Mouse (Mus musculus) neural tube, embryonic 11.5 days (tissue): ENCODE data around the gene Rint1. TPM values are rescaled to one million over a fixed set of nuclear protein-coding genes. Genes with fewer than 3 reads are reported as not detected.

Experiments
- ATAC-seq: fragments of 200-750 bp; cut with Nextera tagmentation; 2 replicates; pipeline ENCODE4 v1.8.0; 2017; ENCODE audit warnings: moderate number of reproducible peaks, mild to moderate bottlenecking, moderate TSS enrichment, moderate library complexity; ENCODE audit not compliant: insufficient read depth, low FRiP score, low TSS enrichment
- DNase-seq: peaks from one replicate; pipeline ENCODE4 v3.0.0-alpha.2; 2015; ENCODE audit warnings: low spot score
- H3K27ac ChIP-seq: fragments of 300-500 bp; sonication (generic); 2 replicates; pipeline ENCODE4 v1.5.1; 2014; ENCODE audit warnings: low read depth, mild to moderate bottlenecking, low read length
- H3K27me3 ChIP-seq: fragments of 300-500 bp; sonication (generic); 2 replicates; pipeline ENCODE4 v1.6.1; 2014; ENCODE audit warnings: mild to moderate bottlenecking, low read length, mixed read lengths; ENCODE audit not compliant: control insufficient read depth, insufficient read depth
- H3K36me3 ChIP-seq: fragments of 300-500 bp; sonication (generic); 2 replicates; pipeline ENCODE4 v1.6.1; 2014; ENCODE audit warnings: mild to moderate bottlenecking, low read length, moderate library complexity, mixed read lengths; ENCODE audit not compliant: control insufficient read depth, insufficient read depth
- H3K4me1 ChIP-seq: fragments of 300-500 bp; sonication (generic); 2 replicates; pipeline ENCODE4 v1.6.1; 2014; ENCODE audit warnings: low read length, mixed read lengths; ENCODE audit not compliant: control insufficient read depth, insufficient read depth
- H3K4me2 ChIP-seq: fragments of 300-500 bp; sonication (generic); 2 replicates; pipeline ENCODE4 v1.6.1; 2014; ENCODE audit warnings: low read depth, mild to moderate bottlenecking, moderate library complexity
- H3K4me3 ChIP-seq: fragments of 300-500 bp; sonication (generic); 2 replicates; pipeline ENCODE4 v1.5.1; 2014; ENCODE audit warnings: low read depth, low read length
- H3K9ac ChIP-seq: fragments of 300-500 bp; sonication (generic); 2 replicates; pipeline ENCODE4 v1.6.1; 2014; ENCODE audit warnings: mild to moderate bottlenecking, low read length
- H3K9me3 ChIP-seq: fragments of 300-500 bp; sonication (generic); 2 replicates; pipeline ENCODE4 v1.6.1; 2016; ENCODE audit warnings: low read length; ENCODE audit not compliant: control insufficient read depth
- WGBS: fragments of 180-500 bp; shearing (Covaris S2); extraction: QIAGEN DNeasy Blood & Tissue Kit; methylation state at CpG from one replicate; pipeline ENCODE4 v1.1.7; 2014; 5-methylcytosine and 5-hydroxymethylcytosine counted together
- polyA plus RNA-seq: library from polyadenylated mRNA; unstranded; fragments of >200 nt; fragmentation: Nextera tagmentation; extraction: Ambion mirVana; gene quantifications from 2 replicates; pipeline ENCODE4 v1.2.1, GENCODE M21; 2014

Gene Rint1
- polyA plus RNA-seq, 1 experiment from 2014 or later, result 27.1 TPM

DNA sequence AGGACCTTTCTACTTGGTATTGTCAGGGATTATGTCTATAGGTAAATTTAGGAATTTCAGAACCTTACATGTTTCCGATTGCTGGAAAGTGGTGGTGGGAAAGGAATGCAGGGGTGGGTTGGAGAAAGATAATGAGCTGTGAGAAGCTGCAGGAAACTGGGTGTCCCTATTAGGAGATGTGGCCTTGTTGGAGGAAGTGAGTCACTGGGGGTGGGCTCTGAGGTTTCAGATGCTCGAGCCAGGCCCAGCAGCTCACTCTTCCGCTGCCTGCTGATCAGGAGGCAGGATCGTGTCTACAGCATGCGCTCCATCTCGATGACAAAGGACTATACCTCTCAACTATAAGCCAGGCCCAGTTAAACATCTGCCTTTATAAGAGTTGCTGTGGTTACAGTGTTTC, 13.3 kb upstream of the Rint1 start:
- peaks cover 7% of the 10 kb centered on the region; the same call in 1 of the 2 replicates for H3K36me3 ChIP-seq
- DNase-seq, result no peak
- no peak overlapping the region for H3K4me3 ChIP-seq
- no peaks in the 10 kb centered on the region for H3K27me3 ChIP-seq
- H3K4me1 ChIP-seq, result no peaks in the 10 kb centered on the region
- no peak overlapping the region for H3K9ac ChIP-seq
- no peaks in the 10 kb centered on the region for H3K9me3 ChIP-seq
- H3K4me2 ChIP-seq, result no peak overlapping the region
- 81% methylated on average over 6 of the region's 6 CpGs for WGBS
- no peak overlapping the region for H3K27ac ChIP-seq
- no peak for ATAC-seq

DNA sequence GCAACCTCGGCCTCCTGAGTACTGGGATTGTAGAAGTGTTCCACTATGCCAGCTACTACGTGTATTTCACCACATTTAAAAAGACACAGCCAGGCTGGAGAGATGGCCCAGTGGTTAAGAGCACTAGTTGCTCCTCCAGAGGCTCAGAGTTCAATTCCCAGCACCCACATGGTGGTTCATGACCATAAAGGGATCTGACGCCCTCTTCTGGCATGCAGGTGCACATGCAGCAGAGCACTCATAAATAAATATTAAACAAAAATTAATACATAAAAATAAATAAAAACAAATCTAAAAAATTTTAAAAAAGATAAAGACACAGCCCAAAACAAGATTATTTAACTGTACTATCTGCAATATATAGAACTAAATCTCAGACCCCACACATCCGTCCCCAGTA, 7.0 kb upstream of the Rint1 start:
- no peak overlapping the region for H3K9ac ChIP-seq
- DNase-seq, result no peak
- H3K4me3 ChIP-seq, result no peak overlapping the region
- H3K27ac ChIP-seq, result no peak overlapping the region
- H3K9me3 ChIP-seq, result no peaks in the 10 kb centered on the region
- no peaks in the 10 kb centered on the region for H3K27me3 ChIP-seq
- 91% methylated on average over 4 of the region's 4 CpGs for WGBS
- peaks cover 2% of the 10 kb centered on the region; the same call in 1 of the 2 replicates for H3K36me3 ChIP-seq
- peaks cover 8% of the 10 kb centered on the region for H3K4me1 ChIP-seq
- ATAC-seq, result no peak
- no peak overlapping the region for H3K4me2 ChIP-seq

DNA sequence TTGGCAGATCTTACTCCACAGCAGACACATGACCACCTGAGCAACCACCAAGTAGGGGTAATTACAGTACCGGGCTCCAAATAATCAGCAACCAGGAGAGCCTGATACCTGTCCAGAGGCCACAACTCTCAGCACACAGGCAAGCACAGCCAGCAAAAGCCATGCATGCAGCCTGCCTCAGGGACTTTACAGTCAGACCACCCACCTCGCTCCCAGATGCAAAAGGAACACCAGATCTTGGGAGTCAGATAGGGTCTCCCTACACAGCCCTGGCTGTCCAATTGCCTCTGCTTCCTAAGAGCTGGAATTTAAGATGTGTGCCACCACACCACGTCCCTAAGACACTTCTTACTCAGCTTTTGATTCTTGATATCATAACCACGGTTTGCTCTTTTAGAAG, 6.3 kb upstream of the Rint1 start:
- H3K27ac ChIP-seq, result no peak overlapping the region
- H3K4me2 ChIP-seq, result no peak overlapping the region
- no peak overlapping the region for H3K4me3 ChIP-seq
- H3K9me3 ChIP-seq, result no peaks in the 10 kb centered on the region
- no peak overlapping the region for H3K9ac ChIP-seq
- WGBS, result 72% methylated on average over 4 of the region's 4 CpGs
- DNase-seq (no peak), ATAC-seq (no peak)
- no peaks in the 10 kb centered on the region for H3K27me3 ChIP-seq
- H3K4me1 ChIP-seq, result peaks cover 8% of the 10 kb centered on the region
- H3K36me3 ChIP-seq, result peaks cover 2% of the 10 kb centered on the region; the same call in 1 of the 2 replicates

DNA sequence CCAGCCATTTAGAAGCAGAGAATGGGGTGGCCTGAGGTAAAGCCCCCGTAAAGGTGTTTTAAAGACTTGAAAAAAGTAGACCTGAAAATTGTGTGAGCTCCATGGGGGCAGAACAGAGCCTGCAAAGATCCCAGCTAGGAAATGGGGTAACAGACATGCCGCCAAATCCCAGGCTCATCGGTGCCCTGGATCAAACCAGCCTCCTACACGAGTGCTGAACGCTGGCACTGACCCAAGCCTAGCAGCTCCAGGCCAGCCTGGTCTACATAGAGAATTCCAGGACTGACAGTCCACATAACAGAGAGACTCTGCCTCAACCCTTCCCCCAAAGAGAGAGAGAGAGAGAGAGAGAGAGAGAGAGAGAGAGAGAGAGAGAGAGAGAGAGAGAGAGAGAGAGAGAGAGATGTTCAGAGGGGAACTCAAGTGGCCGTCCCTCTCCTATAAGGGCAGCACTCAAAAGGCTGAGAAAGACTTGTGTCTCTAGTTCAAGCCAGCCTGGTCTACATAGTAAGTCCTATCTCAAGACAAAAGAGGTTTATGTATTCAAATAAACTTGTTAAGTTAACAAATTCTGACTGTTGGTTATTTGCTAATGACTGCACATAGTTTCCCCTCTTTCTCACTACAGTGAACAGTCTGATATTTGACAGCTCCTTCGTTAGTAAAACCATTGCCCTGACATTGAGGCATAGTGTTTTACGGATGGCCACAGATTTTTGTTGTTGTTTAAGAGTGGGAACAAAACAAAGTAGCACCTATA, 5.3 kb upstream of the Rint1 start:
- H3K4me2 ChIP-seq, result peak overlapping the region; percentile 63
- no peak for ATAC-seq
- peaks cover 2% of the 10 kb centered on the region; the same call in 1 of the 2 replicates for H3K36me3 ChIP-seq
- peak overlapping the region; percentile 84 for H3K9ac ChIP-seq
- no peak overlapping the region for H3K27ac ChIP-seq
- H3K9me3 ChIP-seq, result no peaks in the 10 kb centered on the region
- DNase-seq, result no peak
- WGBS, result 46% methylated on average over 8 of the region's 8 CpGs
- H3K27me3 ChIP-seq, result no peaks in the 10 kb centered on the region
- peaks cover 8% of the 10 kb centered on the region for H3K4me1 ChIP-seq
- peak overlapping the region; percentile 81 for H3K4me3 ChIP-seq

DNA sequence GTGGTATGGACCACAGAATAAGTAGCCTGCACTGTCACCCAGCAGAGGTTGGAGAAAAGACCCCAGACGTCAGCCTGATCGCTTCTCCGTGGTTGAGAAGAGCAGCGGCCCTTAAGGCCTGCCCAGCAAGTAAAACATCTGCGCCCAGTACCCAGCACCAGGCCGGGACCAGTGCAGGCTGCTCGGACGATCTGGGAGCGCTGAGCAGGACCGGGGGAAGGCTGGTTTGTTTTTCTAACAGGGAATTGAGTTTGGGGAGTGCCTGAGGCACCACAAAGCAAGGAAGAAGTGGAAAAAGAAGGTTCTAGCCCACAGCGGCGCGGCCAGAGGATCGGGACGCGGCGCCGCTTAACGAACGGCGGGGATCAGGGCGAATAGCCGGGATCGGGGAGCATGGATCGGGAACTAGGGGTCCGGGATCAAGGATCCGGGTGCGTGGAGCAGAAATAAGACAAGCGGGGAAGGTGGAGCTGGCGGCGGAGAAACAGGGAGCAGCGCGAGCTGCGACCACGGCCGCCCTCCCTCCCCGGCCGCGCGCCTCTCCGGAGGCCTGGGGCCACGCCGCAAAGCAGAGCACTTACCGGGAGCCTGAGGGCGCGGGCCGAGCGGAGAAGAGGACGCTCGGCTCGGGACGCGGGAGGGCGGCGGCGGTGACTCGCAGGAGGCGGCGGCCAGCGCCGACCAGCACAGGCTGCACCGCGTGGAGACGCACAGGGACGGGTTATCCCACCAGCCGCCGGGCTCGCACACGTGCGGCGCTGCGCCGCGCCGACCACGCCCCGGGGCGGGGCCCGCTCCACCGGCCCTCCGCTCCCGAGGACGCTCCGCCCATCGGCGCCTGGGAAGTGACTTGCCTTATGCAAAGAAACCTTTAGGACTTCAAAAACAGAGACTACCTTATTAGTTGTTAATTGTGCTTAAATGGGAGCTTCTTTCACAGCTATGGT, 4.3 kb upstream of the Rint1 start, which contains the start of gene Pus7:
TSS of gene Pus7 (minus strand) at position 781 of the 947 bp plus-strand sequence.
- H3K36me3 ChIP-seq, result no peaks in the 10 kb centered on the region

DNA sequence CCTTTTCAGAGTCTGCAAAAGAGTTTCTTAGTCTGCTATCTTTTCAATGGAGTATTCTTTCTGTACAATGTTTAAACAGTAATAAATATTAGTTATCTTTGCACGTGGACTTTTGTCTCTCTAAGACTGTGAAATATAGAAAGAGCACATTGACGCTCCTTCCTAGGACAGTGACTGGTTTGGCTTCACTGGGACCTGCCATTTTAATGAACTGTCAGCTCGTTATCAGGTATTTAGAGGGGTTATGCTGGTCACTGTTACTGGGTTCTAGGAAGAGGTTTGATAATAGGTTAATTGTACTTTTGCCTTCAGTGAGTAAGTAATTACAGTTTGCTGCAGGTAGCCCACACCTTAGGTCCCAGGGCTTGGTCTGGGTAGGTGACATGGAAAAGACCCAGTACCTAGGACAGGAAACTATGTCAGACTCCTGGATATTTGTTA, 899 bp downstream of the Rint1 start:
- H3K4me2 ChIP-seq, result peak overlapping the region; percentile 86
- ATAC-seq (no peak), DNase-seq (no peak)
- H3K27ac ChIP-seq, result no peak overlapping the region
- 58% methylated on average over 3 of the region's 3 CpGs for WGBS
- H3K27me3 ChIP-seq, result no peaks in the 10 kb centered on the region
- H3K36me3 ChIP-seq, result no peaks in the 10 kb centered on the region
- H3K4me3 ChIP-seq, result peak overlapping the region; percentile 88
- peaks cover 7% of the 10 kb centered on the region; the same call in 1 of the 2 replicates for H3K4me1 ChIP-seq
- H3K9me3 ChIP-seq, result no peaks in the 10 kb centered on the region
- H3K9ac ChIP-seq, result peak overlapping the region; percentile 82

More for the DNA sequence above, 4.3 kb upstream of the Rint1 start, which contains the start of gene Pus7:
- Histone ChIP-seq H3K4me3 (peak within 1 kb of the TSS; percentile 81), H3K9ac (peak within 1 kb of the TSS; percentile 84), H3K27ac (peak within 1 kb of the TSS; percentile 27; the same call in 1 of the 2 replicates), H3K9me3 (no peaks in the 10 kb centered on the region), H3K27me3 (no peaks in the 10 kb centered on the region), H3K4me1 (peaks cover 11% of the 10 kb centered on the region), H3K4me2 (peak within 1 kb of the TSS; percentile 63)
- DNase-seq, result peak; percentile 93
- WGBS, result under 1% methylated on average over 77 of the region's 86 CpGs
- ATAC-seq, result peak; percentile 78

DNA sequence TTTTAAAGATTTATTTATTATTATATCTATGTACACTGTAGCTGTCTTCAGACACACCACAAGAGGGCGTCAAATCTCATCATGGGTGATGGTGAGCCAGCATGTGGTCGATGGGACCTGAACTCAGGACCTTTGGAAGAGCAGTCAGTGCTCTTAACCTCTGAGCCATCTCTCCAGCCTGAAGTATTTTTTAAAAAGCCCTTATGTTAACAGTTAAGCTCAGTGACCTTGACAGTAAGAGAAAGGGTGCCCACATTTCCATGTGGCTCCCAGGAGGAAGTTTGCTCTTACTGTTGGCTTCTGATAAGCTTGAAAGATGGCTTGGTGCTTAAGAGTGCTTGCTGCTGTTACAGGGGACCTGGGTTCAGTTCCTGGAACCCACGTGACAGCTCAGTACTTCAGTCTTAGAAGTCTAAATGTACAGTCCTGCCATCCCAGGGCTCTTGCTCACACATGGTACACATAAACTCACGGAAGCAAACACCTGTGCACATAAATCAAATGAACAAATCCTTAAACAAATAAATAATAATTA, 1.6 kb downstream of the Rint1 start:
- WGBS, result 83% methylated on average over 4 of the region's 4 CpGs
- Histone ChIP-seq H3K27ac (no peak overlapping the region), H3K4me1 (peaks cover 7% of the 10 kb centered on the region; the same call in 1 of the 2 replicates), H3K9ac (no peak overlapping the region), H3K9me3 (no peaks in the 10 kb centered on the region), H3K27me3 (no peaks in the 10 kb centered on the region), H3K4me3 (no peak overlapping the region), H3K4me2 (no peak overlapping the region), H3K36me3 (no peaks in the 10 kb centered on the region)
- ATAC-seq, result no peak
- no peak for DNase-seq

DNA sequence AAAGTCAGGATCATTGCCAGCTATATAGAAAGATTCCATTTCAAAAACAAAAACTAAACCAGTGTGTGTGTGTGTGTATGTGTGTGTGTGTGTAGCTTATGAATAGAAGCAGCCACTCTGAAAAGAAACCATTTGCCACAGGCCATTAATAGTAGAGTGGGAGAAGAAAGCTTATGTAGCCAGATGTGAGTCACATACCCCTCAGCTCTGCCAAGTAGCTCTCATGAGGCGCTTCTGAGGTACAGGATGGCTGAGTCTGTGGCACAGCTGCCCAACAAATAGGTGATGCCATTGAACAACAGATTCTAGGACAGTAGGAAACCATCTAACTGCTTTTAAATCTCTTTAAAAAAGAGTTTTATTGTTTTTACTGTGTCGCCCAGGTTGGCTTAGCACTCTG, 5.2 kb downstream of the Rint1 start:
- H3K4me3 ChIP-seq, result no peak overlapping the region
- no peak for DNase-seq
- WGBS, result 100% methylated on average over 2 of the region's 2 CpGs

More for the DNA sequence above, 5.2 kb downstream of the Rint1 start:
- Histone ChIP-seq H3K27ac (no peak overlapping the region), H3K27me3 (no peaks in the 10 kb centered on the region), H3K36me3 (no peaks in the 10 kb centered on the region), H3K4me1 (peaks cover 7% of the 10 kb centered on the region; the same call in 1 of the 2 replicates), H3K4me2 (no peak overlapping the region), H3K9me3 (no peaks in the 10 kb centered on the region), H3K9ac (no peak overlapping the region)
- no peak for ATAC-seq
